Mouse (Mus musculus): ENCODE measurements around the gene Exosc3. TPM values are rescaled to one million over a fixed set of nuclear protein-coding genes. Genes with fewer than 3 reads are reported as not detected.
A peak's percentile ranks its signal among the peaks of the same experiment; 100 is the strongest.

The Exosc3 gene
- polyA plus RNA-seq, 1 experiment from 2014 or later, result 109 TPM

DNA sequence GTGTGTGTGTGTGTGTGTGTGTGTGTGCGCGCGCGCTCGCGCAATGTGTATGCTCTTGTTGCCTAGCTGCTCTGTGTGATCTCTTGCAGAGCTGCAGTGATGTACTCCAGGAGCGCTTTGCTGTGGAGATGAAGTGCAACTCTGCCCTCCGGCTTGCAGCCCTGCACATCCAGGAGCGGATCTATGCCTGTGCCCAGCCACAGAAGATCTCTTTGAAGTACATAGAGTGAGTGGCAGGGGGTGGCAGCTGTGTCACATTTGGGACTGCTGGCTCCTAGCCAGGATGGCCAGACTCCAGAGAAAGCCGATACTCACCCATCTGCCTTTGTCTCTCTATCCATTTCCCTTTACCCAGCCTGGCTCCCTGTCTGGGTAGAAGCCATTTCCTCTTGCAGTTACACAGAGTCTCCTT is 71.5 kb downstream of the Exosc3 start:
- no peaks in the 10 kb centered on the region for H3K36me3 ChIP-seq (replicated peaks)
- H3K4me3 ChIP-seq, result no peak overlapping the region
- H3K9me3 ChIP-seq, result no peaks in the 10 kb centered on the region
- H3K27me3 ChIP-seq (replicated peaks; ENCODE audit: low read depth, poor library complexity, severe bottlenecking), result 0 out of 2 replicates have a peak, but pooled peaks cover 6% of the 10 kb centered on the region
- H3K4me1 ChIP-seq, result peaks cover 10% of the 10 kb centered on the region; the same call in 1 of the 2 replicates
- H3K27ac ChIP-seq (replicated peaks), result peak overlapping the region; percentile 65; the same call in 1 of the 2 replicates
- peak; percentile 41 for DNase-seq (ENCODE audit: low spot score)
- WGBS, result 81% methylated on average over 10 of the region's 10 CpGs

DNA sequence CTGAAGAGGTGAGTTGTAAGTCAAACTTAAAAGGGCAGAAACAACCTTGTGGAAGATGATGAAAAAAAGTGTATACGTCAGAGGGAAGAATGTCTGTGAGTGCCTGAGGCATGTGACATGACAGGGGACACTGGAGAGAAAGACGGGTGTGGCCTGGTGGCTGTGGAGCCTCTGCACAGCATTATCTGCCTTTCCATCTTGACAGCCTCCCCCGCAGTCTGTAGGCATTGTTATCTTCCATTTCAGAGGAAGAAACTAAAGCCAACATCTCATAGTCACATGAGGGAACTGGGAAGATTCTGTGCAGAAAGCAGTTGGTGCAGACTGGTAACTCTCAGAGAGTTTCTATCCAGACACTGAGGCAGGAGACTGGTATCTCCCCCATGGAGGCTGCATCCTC is 74.6 kb downstream of the Exosc3 start:
- 78% methylated on average over 3 of the region's 3 CpGs for WGBS
- Histone ChIP-seq H3K36me3 (replicated peaks) (no peaks in the 10 kb centered on the region), H3K4me1 (peaks cover 20% of the 10 kb centered on the region; the same call in 1 of the 2 replicates), H3K4me3 (no peak overlapping the region), H3K27me3 (replicated peaks; ENCODE audit: low read depth, poor library complexity, severe bottlenecking) (0 out of 2 replicates have a peak, but pooled peaks cover 6% of the 10 kb centered on the region), H3K9me3 (no peaks in the 10 kb centered on the region), H3K27ac (replicated peaks) (no peak overlapping the region)
- no peak for DNase-seq (ENCODE audit: low spot score)

Other genes with a start within 250 kb of the Exosc3 start
- 227 and 234 TPM in 2 replicates for gene Tomm5, start 234.6 kb downstream of the Exosc3 start, polyA plus RNA-seq (2016; fragmentation: Nextera tagmentation; extraction: Ambion mirVana)
- gene Frmpd1, start 157.9 kb downstream of the Exosc3 start, polyA plus RNA-seq (2016; fragmentation: Nextera tagmentation; extraction: Ambion mirVana), result 1.9 and 2.0 TPM in 2 replicates
- gene Trmt10b, start 45.6 kb downstream of the Exosc3 start, polyA plus RNA-seq (2016; fragmentation: Nextera tagmentation; extraction: Ambion mirVana), result 18.2 and 19.8 TPM in 2 replicates
- gene Dcaf10, start 631 bp downstream of the Exosc3 start, polyA plus RNA-seq (2016; fragmentation: Nextera tagmentation; extraction: Ambion mirVana), result 9.0 and 9.3 TPM in 2 replicates
- gene Slc25a51, start 66.0 kb upstream of the Exosc3 start, polyA plus RNA-seq (2016; fragmentation: Nextera tagmentation; extraction: Ambion mirVana), result 82.0 and 87.0 TPM in 2 replicates
- gene Shb, start 189.7 kb upstream of the Exosc3 start, polyA plus RNA-seq (2016; fragmentation: Nextera tagmentation; extraction: Ambion mirVana), result 3.9 and 4.9 TPM in 2 replicates